Mouse (Mus musculus) left cerebral cortex, postnatal 25 days (tissue): ENCODE results near the gene Fbxw11. TPM values are rescaled to one million over a fixed set of nuclear protein-coding genes. Genes with fewer than 3 reads are reported as not detected.

Source experiments
- DNase-seq, 2 experiments: peaks; one replicate each; pipeline ENCODE4 v3.0.0; 2022; ENCODE audit warnings: low spot score in 2 of 2, mixed read lengths in 1 of 2
- intact Hi-C: fragments of 180-260 bp; cut with DNase I; formaldehyde crosslinking; loops from one replicate; pipeline ENCODE4 v1.15.1; 2025
- total RNA-seq, 2 experiments: library from RNA; stranded (reverse); gene quantifications; 2 replicates each; pipeline ENCODE4 v1.2.3; 2021

Gene Fbxw11
- total RNA-seq, 2 experiments from 2014 or later = 120 to 127 TPM

GRCm38 (mm10) chr11:32732467-32732866 lies 89.9 kb downstream of the Fbxw11 start:
- no peak for DNase-seq
- intact Hi-C loops = no loop called here

- intact Hi-C loops = no loop called here
Observed at GRCm38 (mm10) chr11:32733195-32733594, 90.7 kb downstream of the Fbxw11 start.

GRCm38 (mm10) chr11:32736371-32736770 lies 93.8 kb downstream of the Fbxw11 start:
- no peak for DNase-seq
- intact Hi-C loops = no loop called here

More at GRCm38 (mm10) chr11:32733195-32733594, 90.7 kb downstream of the Fbxw11 start:
- peak in 1 of 2 experiments; percentile 61 for DNase-seq

- peak in 1 of 2 experiments; percentile 55 for DNase-seq
- intact Hi-C loops = no loop called here
Observed at GRCm38 (mm10) chr11:32737729-32738128, 95.2 kb downstream of the Fbxw11 start.

GRCm38 (mm10) chr11:32743891-32744290 lies 101.4 kb downstream of the Fbxw11 start:
- intact Hi-C loops = no loop called here

GRCm38 (mm10) chr11:32744463-32744862 lies 101.9 kb downstream of the Fbxw11 start:
- no peak for DNase-seq
- intact Hi-C loops = no loop called here

More at GRCm38 (mm10) chr11:32743891-32744290, 101.4 kb downstream of the Fbxw11 start:
- DNase-seq = no peak

- no peak for DNase-seq
- intact Hi-C loops = no loop called here
Observed at GRCm38 (mm10) chr11:32745466-32745865, 102.9 kb downstream of the Fbxw11 start.

GRCm38 (mm10) chr11:32746036-32746435 lies 103.5 kb downstream of the Fbxw11 start:
- no peak for DNase-seq
- intact Hi-C loops = no loop called here

GRCm38 (mm10) chr11:32746475-32746874 lies 104.0 kb downstream of the Fbxw11 start:
- intact Hi-C loops = no loop called here
- DNase-seq = no peak

GRCm38 (mm10) chr11:32748800-32749199 lies 106.3 kb downstream of the Fbxw11 start:
- no peak for DNase-seq
- intact Hi-C loops = no loop called here

- DNase-seq = peak; percentile 16 to 52
- intact Hi-C loops = no loop called here
Observed at GRCm38 (mm10) chr11:32751863-32752594, 109.5 kb downstream of the Fbxw11 start.

GRCm38 (mm10) chr11:32752595-32752885 lies 110.0 kb downstream of the Fbxw11 start:
- no peak for DNase-seq
- intact Hi-C loops = no loop called here

- DNase-seq = no peak
- intact Hi-C loops = no loop called here
Observed at GRCm38 (mm10) chr11:32753358-32753757, 110.8 kb downstream of the Fbxw11 start.

GRCm38 (mm10) chr11:32762773-32763172 lies 120.2 kb downstream of the Fbxw11 start:
- intact Hi-C loops = no loop called here
- peak in 1 of 2 experiments; percentile 9 for DNase-seq

GRCm38 (mm10) chr11:32767496-32768230 lies 125.1 kb downstream of the Fbxw11 start:
- no peak for DNase-seq
- intact Hi-C loops = no loop called here

GRCm38 (mm10) chr11:32768642-32769343 lies 126.3 kb downstream of the Fbxw11 start:
- intact Hi-C loops = no loop called here
- DNase-seq = no peak

- intact Hi-C loops = no loop called here
- DNase-seq = peak; percentile 10 to 29
Observed at GRCm38 (mm10) chr11:32780747-32781536, 138.4 kb downstream of the Fbxw11 start.

GRCm38 (mm10) chr11:32781633-32782404 lies 139.3 kb downstream of the Fbxw11 start:
- peak; percentile 13 to 33 for DNase-seq
- intact Hi-C loops = no loop called here

- intact Hi-C loops = no loop called here
- no peak for DNase-seq
Observed at GRCm38 (mm10) chr11:32782724-32783123, 140.2 kb downstream of the Fbxw11 start.
